Mouse (Mus musculus): ENCODE data around the gene Vmn2r54.
"Not testable (repeated sequence)": the region's sequence is repeated elsewhere in the genome, so short reads cannot be mapped to it uniquely, and the experiment has no call there.

Vmn2r54 gene

GRCm38 (mm10) chr7:12640219-12640618, at the start of gene Vmn2r54:
Gene Vmn2r54, minus strand, starts transcription at chr7:12640319.
- ATAC-seq (ENCODE audit: low TSS enrichment): not testable (repeated sequence)

- ATAC-seq (ENCODE audit: low TSS enrichment): not testable (repeated sequence)
Measured at GRCm38 (mm10) chr7:12684903-12685302, 44.8 kb upstream of the Vmn2r54 start, which contains the start of gene Vmn2r55. Gene Vmn2r55, minus strand, starts transcription at chr7:12685003.

GRCm38 (mm10) chr7:12608688-12609087, 31.4 kb downstream of the Vmn2r54 start, which contains the start of gene Vmn2r53:
Gene Vmn2r53, minus strand, starts transcription at chr7:12608788.
- ATAC-seq (ENCODE audit: low TSS enrichment): no peak

All from frontal cortex, adult (tissue).